In the genomic region with DNA sequence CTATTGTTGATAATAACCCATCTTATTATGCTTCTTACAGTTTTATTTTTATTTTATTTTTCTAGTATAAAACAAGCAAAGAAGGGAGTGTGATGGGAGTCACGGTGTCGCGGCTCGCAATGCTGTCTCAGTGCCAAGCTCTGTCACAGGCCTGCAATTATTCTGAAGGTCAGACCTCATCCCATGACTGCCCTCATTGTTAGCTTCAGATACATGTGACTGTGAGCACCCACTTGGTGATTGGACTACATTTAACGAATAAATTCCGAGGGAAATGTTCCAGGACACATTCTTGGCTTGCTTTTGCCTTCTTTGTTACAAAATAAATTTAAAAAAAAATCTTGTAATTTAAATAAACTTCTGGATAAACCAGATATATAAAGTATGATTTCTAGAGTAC, we compare ENCODE assay signal across 10 mouse cellular contexts. TPM values are rescaled to one million over a fixed set of nuclear protein-coding genes. Genes with fewer than 3 reads are reported as not detected.
DNase-seq lines count a peak whose midpoint lies in the region; ATAC-seq lines count a peak whose summit lies in the region.
"Had no signal": no experiment of that assay in that cellular context is flagged by ENCODE, and none has a peak within 500 bp of the region (broad histone marks: within the 10 kb centered on the region; RNA-seq: fewer than 3 reads in every experiment).

No protein-coding gene starts in this region.

- 62% methylated on average over 6 of the region's 6 CpGs for WGBS in hindbrain, embryonic 15.5 days
- 47% methylated on average over 6 of the region's 6 CpGs for whole genome bisulfite sequencing in hindbrain, embryonic 16.5 days
- 80% methylated on average over 6 of the region's 6 CpGs for WGBS in neural tube, embryonic 13.5 days
- 79% methylated on average over 6 of the region's 6 CpGs for whole genome bisulfite sequencing in heart, embryonic 13.5 days
- WGBS in intestine, embryonic 16.5 days = 81% methylated on average over 6 of the region's 6 CpGs

- no peaks in the 10 kb centered on the region for H3K9me3 ChIP-seq in hindbrain, embryonic 15.5 days
- H3K9me3 ChIP-seq in hindbrain, embryonic 16.5 days (ENCODE audit: control insufficient read depth, low read length) = no peaks in the 10 kb centered on the region
- no peaks in the 10 kb centered on the region for H3K9me3 ChIP-seq in neural tube, embryonic 13.5 days
- H3K9me3 ChIP-seq in heart, embryonic 13.5 days = no peaks in the 10 kb centered on the region
- no peaks in the 10 kb centered on the region for H3K9me3 ChIP-seq in intestine, embryonic 16.5 days (ENCODE audit: control insufficient read depth, low read length)
- H3K9me3 ChIP-seq: forebrain, embryonic 10.5 days had no signal

- H3K9ac ChIP-seq in hindbrain, embryonic 15.5 days = no peak overlapping the region
- no peak overlapping the region for H3K9ac ChIP-seq in hindbrain, embryonic 16.5 days (ENCODE audit: low read depth, low read length)
- H3K9ac ChIP-seq in neural tube, embryonic 13.5 days = no peak overlapping the region
- H3K9ac ChIP-seq in heart, embryonic 13.5 days = no peak overlapping the region
- no peak overlapping the region for H3K9ac ChIP-seq in intestine, embryonic 16.5 days (ENCODE audit: low read depth, low read length)

- no peak overlapping the region for H3K4me2 ChIP-seq in hindbrain, embryonic 15.5 days
- H3K4me2 ChIP-seq in hindbrain, embryonic 16.5 days (ENCODE audit: low read length) = no peak overlapping the region
- no peak overlapping the region for H3K4me2 ChIP-seq in neural tube, embryonic 13.5 days
- H3K4me2 ChIP-seq in heart, embryonic 13.5 days = no peak overlapping the region
- no peak overlapping the region for H3K4me2 ChIP-seq in intestine, embryonic 16.5 days (ENCODE audit: low read depth, low read length)
- H3K4me2 ChIP-seq: midbrain, embryonic 11.5 days had no signal

- H3K27ac ChIP-seq in hindbrain, embryonic 15.5 days (replicated peaks) = 0 out of 2 replicates have a peak overlapping the region, but pooled peaks have one; percentile 55
- no peak overlapping the region for H3K27ac ChIP-seq in hindbrain, embryonic 16.5 days (ENCODE audit: low read depth, low read length)
- peak overlapping the region; percentile 68; the same call in 1 of the 2 replicates for H3K27ac ChIP-seq in neural tube, embryonic 13.5 days (replicated peaks)
- H3K27ac ChIP-seq in heart, embryonic 13.5 days (replicated peaks) = peak overlapping the region; percentile 51
- H3K27ac ChIP-seq in intestine, embryonic 16.5 days (ENCODE audit: low read length) = no peak overlapping the region
- H3K27ac ChIP-seq: forebrain, embryonic 10.5 days had no signal

- peaks cover 58% of the 10 kb centered on the region for H3K36me3 ChIP-seq in hindbrain, embryonic 15.5 days
- peaks cover 43% of the 10 kb centered on the region for H3K36me3 ChIP-seq in hindbrain, embryonic 16.5 days (ENCODE audit: control insufficient read depth, insufficient read depth, low read length)
- peaks cover 84% of the 10 kb centered on the region for H3K36me3 ChIP-seq in neural tube, embryonic 13.5 days
- H3K36me3 ChIP-seq in heart, embryonic 13.5 days = peaks cover 82% of the 10 kb centered on the region
- H3K36me3 ChIP-seq in intestine, embryonic 16.5 days (ENCODE audit: control insufficient read depth, insufficient read depth, low read length) = peaks cover 6% of the 10 kb centered on the region; the same call in 1 of the 2 replicates

- H3K27me3 ChIP-seq in hindbrain, embryonic 15.5 days = no peaks in the 10 kb centered on the region
- no peaks in the 10 kb centered on the region for H3K27me3 ChIP-seq in hindbrain, embryonic 16.5 days (replicated peaks; ENCODE audit: control insufficient read depth, insufficient read depth, low read length)
- H3K27me3 ChIP-seq in neural tube, embryonic 13.5 days = no peaks in the 10 kb centered on the region
- no peaks in the 10 kb centered on the region for H3K27me3 ChIP-seq in heart, embryonic 13.5 days (replicated peaks)
- H3K27me3 ChIP-seq in intestine, embryonic 16.5 days (replicated peaks; ENCODE audit: control insufficient read depth, insufficient read depth, low read length) = no peaks in the 10 kb centered on the region

- DNase-seq in neural tube, embryonic 10.5 days (ENCODE audit: extremely low spot score, low spot score) = no peak
- peak; percentile 77 for DNase-seq in telencephalon, adult 2 months (ENCODE audit: low read depth, low spot score)
- DNase-seq in spleen, postnatal 36 days (ENCODE audit: low spot score in 2 of 2) = no peak

- H3K4me1 ChIP-seq in hindbrain, embryonic 15.5 days (replicated peaks) = 0 out of 2 replicates have a peak, but pooled peaks cover 3% of the 10 kb centered on the region
- H3K4me1 ChIP-seq in hindbrain, embryonic 16.5 days (ENCODE audit: control insufficient read depth, insufficient read depth, low read depth, low read length) = no peaks in the 10 kb centered on the region
- H3K4me1 ChIP-seq in neural tube, embryonic 13.5 days (replicated peaks) = no peaks in the 10 kb centered on the region
- peaks cover 11% of the 10 kb centered on the region for H3K4me1 ChIP-seq in heart, embryonic 13.5 days
- no peaks in the 10 kb centered on the region for H3K4me1 ChIP-seq in intestine, embryonic 16.5 days (ENCODE audit: control insufficient read depth, insufficient read depth, low read length)
- H3K4me1 ChIP-seq: forebrain, embryonic 10.5 days had no signal

- no peak overlapping the region for H3K4me3 ChIP-seq in hindbrain, embryonic 15.5 days
- no peak overlapping the region for H3K4me3 ChIP-seq in hindbrain, embryonic 16.5 days (ENCODE audit: low read length)
- no peak overlapping the region for H3K4me3 ChIP-seq in neural tube, embryonic 13.5 days
- no peak overlapping the region for H3K4me3 ChIP-seq in heart, embryonic 13.5 days
- no peak overlapping the region for H3K4me3 ChIP-seq in intestine, embryonic 16.5 days (ENCODE audit: low read length)
- H3K4me3 ChIP-seq: forebrain, embryonic 10.5 days had no signal

- no peak for ATAC-seq in hindbrain, embryonic 15.5 days (ENCODE audit: low FRiP score, low read depth)
- no peak for ATAC-seq in hindbrain, embryonic 16.5 days
- no peak for ATAC-seq in neural tube, embryonic 13.5 days (ENCODE audit: low read depth)
- ATAC-seq in heart, embryonic 13.5 days (ENCODE audit: extremely low read depth, insufficient number of reproducible peaks, low FRiP score, low TSS enrichment) = no peak
- ATAC-seq in intestine, embryonic 16.5 days = no peak

RNA-seq across cellular contexts. Expression of a gene that starts 59.8 kb away (rescaled TPM):
- 12.7 and 14.4 TPM in 2 replicates for polyA plus RNA-seq in hindbrain, embryonic 15.5 days (2015; fragmentation: Nextera tagmentation; extraction: Ambion mirVana)
- polyA plus RNA-seq in hindbrain, embryonic 16.5 days (2015; fragmentation: Nextera tagmentation; extraction: Ambion mirVana) = 11.8 and 13.1 TPM in 2 replicates
- polyA plus RNA-seq in neural tube, embryonic 13.5 days (2015; fragmentation: Nextera tagmentation; extraction: Ambion mirVana) = 14.8 and 17.7 TPM in 2 replicates
- polyA plus RNA-seq in heart, embryonic 13.5 days (2015; fragmentation: Nextera tagmentation; extraction: Ambion mirVana) = 30.3 and 34.4 TPM in 2 replicates
- polyA plus RNA-seq in intestine, embryonic 16.5 days (2015; fragmentation: Nextera tagmentation; extraction: Ambion mirVana) = 32.7 and 36.4 TPM in 2 replicates

Comparison
In these comparisons a context has a peak if more than half of its experiments do, and no peak if none do; other contexts are left out.
1. H3K27ac ChIP-seq: peak in hindbrain, embryonic 15.5 days (single experiment), neural tube, embryonic 13.5 days (single experiment) and heart, embryonic 13.5 days (single experiment); none in hindbrain, embryonic 16.5 days (single experiment) and intestine, embryonic 16.5 days (single experiment).